Mouse (Mus musculus): ENCODE measurements around the gene Ksr2. TPM values are rescaled to one million over a fixed set of nuclear protein-coding genes. Genes with fewer than 3 reads are reported as not detected.

Gene Ksr2
- polyA plus RNA-seq, 1 experiment from 2014 or later = 8.0 TPM

- H3K4me1 ChIP-seq (replicated peaks; ENCODE audit: control insufficient read depth, insufficient read depth, low read length) = peaks cover 13% of the 10 kb centered on the region
- H3K9ac ChIP-seq = no peak overlapping the region
- H3K4me2 ChIP-seq (replicated peaks) = no peak overlapping the region
- H3K27ac ChIP-seq = no peak overlapping the region
- no peaks in the 10 kb centered on the region for H3K36me3 ChIP-seq (replicated peaks; ENCODE audit: control insufficient read depth, insufficient read depth)
- no peak overlapping the region for H3K4me3 ChIP-seq (replicated peaks; ENCODE audit: low read length)
- H3K27me3 ChIP-seq (ENCODE audit: control insufficient read depth, insufficient read depth, low read length) = no peaks in the 10 kb centered on the region
- no peak for DNase-seq (ENCODE audit: low spot score)
- WGBS = 78% methylated on average over 11 of the region's 11 CpGs
- no peaks in the 10 kb centered on the region for H3K9me3 ChIP-seq (ENCODE audit: control insufficient read depth, low read length)
- no peak for ATAC-seq (ENCODE audit: low FRiP score)
Observed at GRCm38 (mm10) chr5:117440261-117440660, 26.5 kb downstream of the Ksr2 start.

- peaks cover 13% of the 10 kb centered on the region for H3K4me1 ChIP-seq (replicated peaks; ENCODE audit: control insufficient read depth, insufficient read depth, low read length)
- H3K27me3 ChIP-seq (ENCODE audit: control insufficient read depth, insufficient read depth, low read length) = no peaks in the 10 kb centered on the region
- peak overlapping the region; percentile 16 for H3K9ac ChIP-seq
- no peaks in the 10 kb centered on the region for H3K9me3 ChIP-seq (ENCODE audit: control insufficient read depth, low read length)
- 13% methylated on average over 18 of the region's 18 CpGs for WGBS
- peak overlapping the region; percentile 31 for H3K4me2 ChIP-seq (replicated peaks)
- H3K4me3 ChIP-seq (replicated peaks; ENCODE audit: low read length) = no peak overlapping the region
- no peaks in the 10 kb centered on the region for H3K36me3 ChIP-seq (replicated peaks; ENCODE audit: control insufficient read depth, insufficient read depth)
- ATAC-seq (ENCODE audit: low FRiP score) = peak; percentile 37; the same call in 1 of the 2 replicates
- H3K27ac ChIP-seq = peak overlapping the region; percentile 72
- peak; percentile 45 for DNase-seq (ENCODE audit: low spot score)
Observed at GRCm38 (mm10) chr5:117441242-117441842, 27.5 kb downstream of the Ksr2 start.

DNA sequence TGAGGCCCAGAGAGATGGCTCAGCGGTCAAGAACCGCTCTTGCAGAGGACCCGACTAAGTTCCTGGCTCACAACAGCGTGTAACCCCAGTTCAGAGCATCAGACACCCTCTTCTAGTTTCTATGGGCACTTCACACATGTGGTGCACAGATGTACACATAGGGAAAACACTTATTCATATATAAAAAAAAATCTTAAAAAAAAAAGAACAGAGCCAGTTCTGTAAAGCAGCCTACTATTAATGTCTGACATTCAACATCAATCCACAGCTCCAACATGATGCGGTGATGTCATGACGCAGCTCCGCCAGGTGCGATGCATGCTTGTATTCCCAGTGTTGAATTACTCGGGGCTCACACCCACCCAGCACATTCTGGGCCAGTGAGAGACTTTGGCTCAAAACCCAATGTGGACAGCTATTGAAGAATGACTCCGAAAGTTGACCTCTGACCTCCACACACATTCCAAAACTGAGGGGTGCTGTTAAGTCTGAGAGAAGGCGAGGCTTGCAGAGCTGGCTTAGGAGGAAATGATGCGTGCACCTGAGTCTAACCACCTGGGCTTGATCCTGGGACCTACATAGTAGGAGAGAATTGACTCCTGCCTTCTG is 28.5 kb downstream of the Ksr2 start:
- H3K27ac ChIP-seq = peak overlapping the region; percentile 72
- H3K36me3 ChIP-seq (replicated peaks; ENCODE audit: control insufficient read depth, insufficient read depth) = no peaks in the 10 kb centered on the region
- H3K9ac ChIP-seq = no peak overlapping the region

DNA sequence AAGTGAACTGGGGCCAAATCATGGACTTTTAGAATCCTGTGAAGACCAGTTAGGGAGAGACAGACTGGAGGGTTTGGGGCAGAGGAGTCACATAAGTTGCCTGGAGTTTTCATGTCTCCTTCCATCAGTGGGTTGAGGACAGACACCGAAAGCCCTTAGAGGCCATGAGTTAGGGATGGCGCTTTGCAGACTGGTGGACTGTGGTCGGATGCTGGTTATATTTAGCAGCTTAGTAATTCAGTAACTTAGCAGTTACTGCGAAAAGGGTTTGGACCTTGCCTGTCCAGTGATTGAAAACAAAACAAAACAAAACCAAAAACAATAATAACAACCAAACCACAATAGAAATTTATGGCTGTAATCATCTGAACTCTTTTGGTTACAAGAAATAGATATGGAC is 29.3 kb downstream of the Ksr2 start:
- H3K9ac ChIP-seq = no peak overlapping the region
- H3K4me1 ChIP-seq (replicated peaks; ENCODE audit: control insufficient read depth, insufficient read depth, low read length) = peaks cover 13% of the 10 kb centered on the region
- ATAC-seq (ENCODE audit: low FRiP score) = no peak
- 87% methylated on average over 4 of the region's 4 CpGs for WGBS
- no peaks in the 10 kb centered on the region for H3K9me3 ChIP-seq (ENCODE audit: control insufficient read depth, low read length)
- DNase-seq (ENCODE audit: low spot score) = no peak
- no peak overlapping the region for H3K4me2 ChIP-seq (replicated peaks)
- no peaks in the 10 kb centered on the region for H3K27me3 ChIP-seq (ENCODE audit: control insufficient read depth, insufficient read depth, low read length)
- H3K4me3 ChIP-seq (replicated peaks; ENCODE audit: low read length) = no peak overlapping the region
- no peaks in the 10 kb centered on the region for H3K36me3 ChIP-seq (replicated peaks; ENCODE audit: control insufficient read depth, insufficient read depth)
- no peak overlapping the region for H3K27ac ChIP-seq

More for the DNA sequence above, 28.5 kb downstream of the Ksr2 start:
- Histone ChIP-seq H3K4me2 (replicated peaks) (no peak overlapping the region), H3K9me3 (ENCODE audit: control insufficient read depth, low read length) (no peaks in the 10 kb centered on the region), H3K4me1 (replicated peaks; ENCODE audit: control insufficient read depth, insufficient read depth, low read length) (peaks cover 13% of the 10 kb centered on the region), H3K27me3 (ENCODE audit: control insufficient read depth, insufficient read depth, low read length) (no peaks in the 10 kb centered on the region), H3K4me3 (replicated peaks; ENCODE audit: low read length) (no peak overlapping the region)
- 91% methylated on average over 12 of the region's 12 CpGs for WGBS
- ATAC-seq (ENCODE audit: low FRiP score) = no peak
- no peak for DNase-seq (ENCODE audit: low spot score)

DNA sequence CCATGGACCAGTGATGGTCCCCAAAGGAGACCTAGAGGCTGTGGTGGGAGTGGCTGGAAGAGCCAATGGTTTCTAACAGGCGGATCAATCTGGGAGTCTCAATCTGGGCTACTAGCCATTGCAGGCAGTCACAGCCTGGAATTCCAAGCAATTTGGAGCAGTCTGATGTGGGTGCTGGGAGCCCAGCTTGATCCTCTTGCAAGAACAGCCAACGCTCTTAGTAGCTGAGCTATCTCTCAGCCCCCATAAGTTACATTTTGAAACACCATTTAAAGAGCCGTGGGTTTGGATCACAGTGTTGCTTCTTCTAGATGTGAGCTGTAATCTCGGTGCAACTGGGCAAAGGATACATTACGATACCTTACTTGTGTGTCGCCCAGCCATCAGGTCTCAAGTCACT is 30.1 kb downstream of the Ksr2 start:
- Histone ChIP-seq H3K4me3 (replicated peaks; ENCODE audit: low read length) (no peak overlapping the region), H3K4me2 (replicated peaks) (no peak overlapping the region), H3K27ac (no peak overlapping the region), H3K27me3 (ENCODE audit: control insufficient read depth, insufficient read depth, low read length) (no peaks in the 10 kb centered on the region), H3K9ac (no peak overlapping the region), H3K4me1 (replicated peaks; ENCODE audit: control insufficient read depth, insufficient read depth, low read length) (peaks cover 13% of the 10 kb centered on the region), H3K9me3 (ENCODE audit: control insufficient read depth, low read length) (no peaks in the 10 kb centered on the region), H3K36me3 (replicated peaks; ENCODE audit: control insufficient read depth, insufficient read depth) (no peaks in the 10 kb centered on the region)
- ATAC-seq (ENCODE audit: low FRiP score) (no peak), DNase-seq (ENCODE audit: low spot score) (no peak)
- 95% methylated on average over 6 of the region's 6 CpGs for WGBS

- no peaks in the 10 kb centered on the region for H3K36me3 ChIP-seq (replicated peaks; ENCODE audit: control insufficient read depth, insufficient read depth)
- DNase-seq (ENCODE audit: low spot score) = no peak
- 46% methylated on average over 6 of the region's 6 CpGs for WGBS
- no peak overlapping the region for H3K4me2 ChIP-seq (replicated peaks)
- no peaks in the 10 kb centered on the region for H3K4me1 ChIP-seq (replicated peaks; ENCODE audit: control insufficient read depth, insufficient read depth, low read length)
- no peak overlapping the region for H3K4me3 ChIP-seq (replicated peaks; ENCODE audit: low read length)
- H3K9ac ChIP-seq = no peak overlapping the region
- no peaks in the 10 kb centered on the region for H3K9me3 ChIP-seq (ENCODE audit: control insufficient read depth, low read length)
- H3K27me3 ChIP-seq (ENCODE audit: control insufficient read depth, insufficient read depth, low read length) = no peaks in the 10 kb centered on the region
- no peak for ATAC-seq (ENCODE audit: low FRiP score)
- H3K27ac ChIP-seq = no peak overlapping the region
Observed at GRCm38 (mm10) chr5:117447698-117448097, 33.9 kb downstream of the Ksr2 start.

DNA sequence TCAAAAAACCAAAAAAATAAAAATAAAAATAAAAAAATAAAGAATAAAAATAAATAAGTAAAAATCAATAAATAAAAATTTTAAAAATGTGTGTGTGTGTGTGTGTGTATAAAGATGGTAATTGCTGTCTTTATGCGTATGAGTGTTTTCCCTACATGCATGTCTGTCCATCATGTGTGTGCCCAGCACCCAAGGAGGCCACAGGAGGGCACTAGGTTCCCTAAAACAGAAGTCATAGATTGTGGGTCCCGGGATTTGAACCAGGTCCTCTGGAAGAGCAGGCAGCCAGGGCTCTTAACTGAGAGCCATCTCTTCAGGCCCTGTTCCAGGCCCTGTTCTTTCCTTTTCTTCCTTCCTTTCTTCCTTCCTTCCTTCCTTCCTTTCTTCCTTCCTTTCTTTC is 38.2 kb downstream of the Ksr2 start:
- no peak overlapping the region for H3K9ac ChIP-seq
- no peak overlapping the region for H3K4me3 ChIP-seq (replicated peaks; ENCODE audit: low read length)
- no peaks in the 10 kb centered on the region for H3K27me3 ChIP-seq (ENCODE audit: control insufficient read depth, insufficient read depth, low read length)
- H3K36me3 ChIP-seq (replicated peaks; ENCODE audit: control insufficient read depth, insufficient read depth) = no peaks in the 10 kb centered on the region
- DNase-seq (ENCODE audit: low spot score) (no peak), ATAC-seq (ENCODE audit: low FRiP score) (no peak)
- no peak overlapping the region for H3K27ac ChIP-seq
- H3K4me2 ChIP-seq (replicated peaks) = no peak overlapping the region
- no peaks in the 10 kb centered on the region for H3K9me3 ChIP-seq (ENCODE audit: control insufficient read depth, low read length)
- WGBS = 94% methylated on average over 2 of the region's 2 CpGs
- H3K4me1 ChIP-seq (replicated peaks; ENCODE audit: control insufficient read depth, insufficient read depth, low read length) = no peaks in the 10 kb centered on the region

DNA sequence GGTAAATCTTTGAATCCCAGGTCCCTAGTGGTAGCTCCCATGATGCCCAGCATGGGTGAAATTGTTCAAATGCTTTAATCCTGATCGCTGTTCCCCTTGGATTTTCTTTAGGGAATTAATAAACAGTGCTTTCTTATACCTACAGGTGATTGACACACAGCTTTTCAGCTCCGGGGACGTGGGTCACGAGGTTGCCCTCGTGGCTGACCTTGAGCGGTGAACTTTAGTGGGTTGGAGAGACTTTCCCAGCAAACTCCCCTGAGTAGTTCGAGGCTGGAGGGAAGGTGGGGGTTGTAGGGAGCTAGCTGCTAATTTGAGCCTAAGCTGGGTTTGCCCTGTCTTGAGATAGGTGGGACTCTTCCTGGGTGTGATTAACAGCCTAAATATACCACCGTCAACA is 41.7 kb downstream of the Ksr2 start:
- no peak overlapping the region for H3K4me2 ChIP-seq (replicated peaks)
- no peaks in the 10 kb centered on the region for H3K27me3 ChIP-seq (ENCODE audit: control insufficient read depth, insufficient read depth, low read length)
- 49% methylated on average over 8 of the region's 8 CpGs for WGBS
- H3K4me3 ChIP-seq (replicated peaks; ENCODE audit: low read length) = no peak overlapping the region
- H3K4me1 ChIP-seq (replicated peaks; ENCODE audit: control insufficient read depth, insufficient read depth, low read length) = no peaks in the 10 kb centered on the region
- no peaks in the 10 kb centered on the region for H3K36me3 ChIP-seq (replicated peaks; ENCODE audit: control insufficient read depth, insufficient read depth)
- no peak for DNase-seq (ENCODE audit: low spot score)
- H3K9ac ChIP-seq = no peak overlapping the region
- no peak overlapping the region for H3K27ac ChIP-seq
- H3K9me3 ChIP-seq (ENCODE audit: control insufficient read depth, low read length) = no peaks in the 10 kb centered on the region
- ATAC-seq (ENCODE audit: low FRiP score) = no peak

- no peak overlapping the region for H3K27ac ChIP-seq
- peaks cover 5% of the 10 kb centered on the region; the same call in 1 of the 2 replicates for H3K9me3 ChIP-seq (ENCODE audit: control insufficient read depth, low read length)
- DNase-seq (ENCODE audit: low spot score) (no peak), ATAC-seq (ENCODE audit: low FRiP score) (no peak)
- WGBS = 23% methylated on average over 9 of the region's 9 CpGs
- H3K9ac ChIP-seq = no peak overlapping the region
- no peaks in the 10 kb centered on the region for H3K36me3 ChIP-seq (replicated peaks; ENCODE audit: control insufficient read depth, insufficient read depth)
- H3K4me1 ChIP-seq (replicated peaks; ENCODE audit: control insufficient read depth, insufficient read depth, low read length) = no peaks in the 10 kb centered on the region
- H3K27me3 ChIP-seq (ENCODE audit: control insufficient read depth, insufficient read depth, low read length) = no peaks in the 10 kb centered on the region
- no peak overlapping the region for H3K4me3 ChIP-seq (replicated peaks; ENCODE audit: low read length)
- no peak overlapping the region for H3K4me2 ChIP-seq (replicated peaks)
Observed at GRCm38 (mm10) chr5:117457121-117457520, 43.3 kb downstream of the Ksr2 start.
